33 mouse cellular contexts compared by ENCODE assay signal in genomic region chr1:121486803-121487202, GRCm38 (mm10). TPM values are rescaled to one million over a fixed set of nuclear protein-coding genes. Genes with fewer than 3 reads are reported as not detected.
"Had no signal": no experiment of that assay in that cellular context is flagged by ENCODE, and none has a peak within 500 bp of the region (broad histone marks: within the 10 kb centered on the region; RNA-seq: fewer than 3 reads in every experiment).

No protein-coding gene starts in this region.

- H3K27ac ChIP-seq: embryonic facial prominence, embryonic 10.5 days; embryonic facial prominence, embryonic 12.5 days; embryonic facial prominence, embryonic 13.5 days; embryonic facial prominence, embryonic 15.5 days; forebrain, embryonic 10.5 days; forebrain, embryonic 12.5 days; forebrain, embryonic 13.5 days; forebrain, embryonic 15.5 days; gastrocnemius, adult 2 months; heart, adult 2 months had no signal

- ATAC-seq: forebrain, embryonic 13.5 days; forebrain, embryonic 14.5 days; forebrain, embryonic 15.5 days; forebrain, embryonic 16.5 days; forebrain, postnatal 0 days had no signal

- H3K4me1 ChIP-seq: embryonic facial prominence, embryonic 10.5 days; embryonic facial prominence, embryonic 12.5 days; embryonic facial prominence, embryonic 13.5 days; embryonic facial prominence, embryonic 15.5 days; forebrain, embryonic 10.5 days; forebrain, embryonic 12.5 days; forebrain, embryonic 13.5 days; forebrain, embryonic 15.5 days had no signal

- DNase-seq: cerebellum, adult 2 months; cerebellum, adult 8-10 months; cerebellum, adult 9-10 months; cerebellum, adult 9-11 months; cerebellum, postnatal 10 days; cerebellum, postnatal 14 days; cerebellum, postnatal 36 days; embryo, embryonic 11 days; forebrain, postnatal 0 days; gastrocnemius, adult 2 months; gastrocnemius, postnatal 10 days; gastrocnemius, postnatal 14 days; gastrocnemius, postnatal 25 days; gastrocnemius, postnatal 36 days; heart, adult 18-20 months; heart, adult 2 months had no signal

- H3K4me2 ChIP-seq: embryonic facial prominence, embryonic 12.5 days; embryonic facial prominence, embryonic 13.5 days; embryonic facial prominence, embryonic 15.5 days; forebrain, embryonic 12.5 days; forebrain, embryonic 13.5 days; forebrain, embryonic 15.5 days had no signal

- H3K27me3 ChIP-seq: embryonic facial prominence, embryonic 12.5 days; embryonic facial prominence, embryonic 13.5 days; embryonic facial prominence, embryonic 15.5 days; forebrain, embryonic 12.5 days; forebrain, embryonic 13.5 days; forebrain, embryonic 15.5 days had no signal

- H3K9ac ChIP-seq: embryonic facial prominence, embryonic 12.5 days; embryonic facial prominence, embryonic 13.5 days; embryonic facial prominence, embryonic 15.5 days; forebrain, embryonic 12.5 days; forebrain, embryonic 13.5 days; forebrain, embryonic 15.5 days; forebrain, postnatal 0 days had no signal

- H3K9me3 ChIP-seq: embryonic facial prominence, embryonic 10.5 days; embryonic facial prominence, embryonic 12.5 days; embryonic facial prominence, embryonic 13.5 days; embryonic facial prominence, embryonic 15.5 days; forebrain, embryonic 10.5 days; forebrain, embryonic 12.5 days; forebrain, embryonic 13.5 days; forebrain, embryonic 15.5 days had no signal

- H3K4me3 ChIP-seq: embryonic facial prominence, embryonic 10.5 days; embryonic facial prominence, embryonic 12.5 days; embryonic facial prominence, embryonic 13.5 days; embryonic facial prominence, embryonic 15.5 days; erythroblast, embryonic 14.5 days; forebrain, embryonic 10.5 days; forebrain, embryonic 12.5 days; forebrain, embryonic 13.5 days; forebrain, embryonic 15.5 days; gastrocnemius, adult 2 months; heart, adult 2 months had no signal

RNA-seq across cellular contexts. Expression of gene Htr5b, which starts 41.5 kb away (rescaled TPM):
- total RNA-seq: common myeloid progenitor, adult 5-6 weeks; gastrocnemius, adult 18-20 months; gastrocnemius, adult 2 months; gastrocnemius, adult 8-10 months; gastrocnemius, postnatal 10 days; gastrocnemius, postnatal 14 days; gastrocnemius, postnatal 25 days; gastrocnemius, postnatal 36 days; gastrocnemius, postnatal 4 days; granulocyte monocyte progenitor cell, adult 5-6 weeks; heart, adult 18-20 months; heart, adult 2 months; heart, adult 8-10 months had no signal
- polyA plus RNA-seq: erythroblast, embryonic 14.5 days; forebrain, embryonic 12.5 days; forebrain, embryonic 13.5 days; heart, adult 2 months had no signal
